Mouse (Mus musculus) olfactory bulb, adult 2 months (tissue): Measurements from ENCODE around the gene Fam71b.

ENCODE experiments used
- CTCF ChIP-seq: fragments of 200-500 bp; IDR thresholded peaks from 2 replicates; pipeline ENCODE4 v1.5.1; 2012; ENCODE audit warnings: low read depth, mild to moderate bottlenecking, low read length, moderate library complexity; ENCODE audit not compliant: insufficient read depth
- POLR2A ChIP-seq: fragments of 200-500 bp; IDR thresholded peaks from 2 replicates; pipeline ENCODE4 v1.6.1; 2012; ENCODE audit warnings: mild to moderate bottlenecking, low read depth, low read length, moderate library complexity; ENCODE audit not compliant: insufficient read depth

DNA sequence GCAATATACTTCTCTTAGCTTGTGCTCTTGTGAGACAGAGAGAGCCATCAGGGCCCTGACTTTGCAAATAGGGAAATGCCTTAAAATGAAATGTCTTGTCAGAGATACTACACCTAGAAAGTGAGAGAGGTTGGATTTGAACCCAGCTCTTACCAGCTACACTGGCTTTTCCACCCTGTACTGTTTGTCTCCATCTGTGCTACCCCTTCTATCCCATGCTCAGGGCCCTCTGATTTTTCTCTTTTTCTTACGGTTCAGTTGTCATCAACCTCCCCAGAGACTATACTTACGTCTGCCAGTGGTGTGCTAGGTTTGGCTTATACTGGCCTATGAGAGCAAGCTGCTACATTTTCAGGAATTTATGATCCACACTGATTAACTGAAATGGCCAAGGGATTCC, 11.4 kb upstream of the Fam71b start:
- TF ChIP-seq CTCF (no peak), POLR2A (no peak)
